Mouse (Mus musculus) stomach, postnatal 0 days (tissue): Measurements from ENCODE around the gene Itih2.

Experiments used
- CTCF ChIP-seq: IDR thresholded peaks from 2 replicates; pipeline ENCODE4 v1.5.1; 2016; ENCODE audit warnings: antibody characterized with exemption, low read depth, mild to moderate bottlenecking, moderate library complexity
- EP300 ChIP-seq: optimal IDR thresholded peaks from 2 replicates; pipeline ENCODE3; 2016; ENCODE audit warnings: antibody characterized with exemption

DNA sequence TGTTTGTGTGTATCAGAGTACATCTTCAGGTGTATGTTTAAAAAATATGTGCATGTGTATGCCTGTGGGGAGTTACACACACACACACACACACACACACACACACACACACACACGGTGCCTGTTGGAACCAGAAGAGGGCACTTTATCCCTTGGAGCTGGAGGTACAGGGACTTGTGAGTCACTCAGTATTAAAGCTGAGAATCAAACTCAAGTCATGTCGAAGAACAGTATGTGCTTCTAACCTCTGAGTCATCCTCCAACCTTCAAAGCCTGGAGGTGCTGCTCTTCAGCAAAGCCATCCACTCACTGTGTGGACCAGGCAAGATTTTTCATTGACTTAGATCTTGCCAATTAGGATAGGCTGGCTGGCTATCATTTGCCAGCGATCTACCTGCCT is 9.4 kb downstream of the Itih2 start:
- TF ChIP-seq CTCF: peak; percentile 39
- TF ChIP-seq EP300: no peak
